Mouse (Mus musculus): Measurements from ENCODE around the gene Abca7.
"Not testable (repeated sequence)": the region's sequence is repeated elsewhere in the genome, so short reads cannot be mapped to it uniquely, and the experiment has no call there.

Abca7 gene

DNA sequence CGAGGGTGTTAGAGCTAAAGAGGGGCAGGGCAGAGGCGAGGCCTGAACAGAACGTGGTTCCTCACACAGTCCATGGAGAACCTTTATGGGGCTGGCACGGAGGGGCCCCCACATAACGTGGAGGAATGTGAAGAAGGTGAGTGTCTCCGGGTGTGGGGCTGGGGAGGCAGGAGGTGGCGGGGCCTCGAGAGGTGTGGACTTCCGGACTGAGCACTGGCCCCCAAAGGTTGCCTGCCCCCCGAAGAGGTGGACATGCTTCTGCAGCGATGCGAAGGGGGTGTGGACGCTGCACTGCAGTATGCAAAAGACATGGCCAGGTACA is 25.0 kb downstream of the Abca7 start:
- peak; percentile 35 for DNase-seq (ENCODE audit: low read depth)

DNA sequence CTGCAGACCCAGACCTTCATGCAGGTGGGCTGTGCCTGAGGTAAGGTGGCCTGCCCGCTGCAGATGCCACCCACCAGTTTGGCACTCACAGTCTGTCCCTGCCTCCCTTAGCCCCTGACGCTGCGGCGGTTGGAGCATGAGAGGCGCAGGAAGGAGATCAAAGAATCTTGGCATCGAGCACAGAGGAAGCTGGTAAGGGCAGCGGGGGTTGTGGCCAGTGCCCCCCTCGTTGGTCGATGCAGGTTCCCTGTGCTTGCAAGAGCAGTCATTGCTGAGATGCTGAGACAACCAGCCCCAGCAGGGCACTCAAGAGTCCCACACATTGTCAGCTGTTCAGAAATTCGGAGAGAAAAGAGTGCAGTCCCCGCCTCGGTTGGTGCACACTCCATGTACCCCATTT is 25.9 kb downstream of the Abca7 start:
- DNase-seq (ENCODE audit: low read depth) = peak; percentile 74

DNA sequence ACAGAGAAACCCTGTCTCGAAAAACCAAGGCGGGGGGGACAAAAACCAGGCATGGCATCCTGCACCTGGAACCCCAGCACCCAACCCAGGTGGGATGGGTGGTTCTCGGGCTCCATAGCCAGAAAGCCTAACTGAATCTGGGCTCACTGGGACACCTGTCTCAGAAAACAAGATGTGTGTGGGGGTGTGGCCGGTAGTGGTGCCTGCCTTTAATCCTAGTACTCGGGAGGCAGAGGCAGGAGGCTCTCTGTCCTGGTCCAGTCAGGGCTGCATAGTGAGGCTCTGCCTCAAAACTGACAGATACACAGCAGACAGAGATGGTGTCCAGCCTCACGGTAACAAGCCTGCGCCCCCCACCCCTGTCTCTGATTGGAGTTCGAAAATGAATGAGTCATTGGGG is 26.5 kb downstream of the Abca7 start:
- DNase-seq (ENCODE audit: low read depth) = peak; percentile 56

DNA sequence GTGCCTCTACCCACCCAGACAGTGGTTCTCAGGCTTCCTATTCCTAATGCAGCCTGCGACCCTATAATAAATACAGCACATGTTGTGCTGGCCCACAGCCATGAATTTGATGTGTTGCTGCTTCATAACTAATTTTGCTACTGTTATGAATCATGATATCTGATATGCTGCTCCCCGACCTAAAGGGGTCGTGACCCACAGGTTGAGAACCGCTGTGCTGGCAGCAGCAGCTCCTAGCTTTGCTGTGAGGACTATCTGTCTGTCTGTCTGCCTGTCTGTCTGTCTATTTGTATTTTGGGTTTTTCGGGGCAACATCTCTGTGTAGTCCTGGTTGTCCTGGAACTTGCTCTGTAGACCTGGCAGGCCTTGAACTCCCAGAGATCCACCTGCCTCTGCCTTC is 27.5 kb downstream of the Abca7 start:
- DNase-seq (ENCODE audit: low read depth) = no peak

DNA sequence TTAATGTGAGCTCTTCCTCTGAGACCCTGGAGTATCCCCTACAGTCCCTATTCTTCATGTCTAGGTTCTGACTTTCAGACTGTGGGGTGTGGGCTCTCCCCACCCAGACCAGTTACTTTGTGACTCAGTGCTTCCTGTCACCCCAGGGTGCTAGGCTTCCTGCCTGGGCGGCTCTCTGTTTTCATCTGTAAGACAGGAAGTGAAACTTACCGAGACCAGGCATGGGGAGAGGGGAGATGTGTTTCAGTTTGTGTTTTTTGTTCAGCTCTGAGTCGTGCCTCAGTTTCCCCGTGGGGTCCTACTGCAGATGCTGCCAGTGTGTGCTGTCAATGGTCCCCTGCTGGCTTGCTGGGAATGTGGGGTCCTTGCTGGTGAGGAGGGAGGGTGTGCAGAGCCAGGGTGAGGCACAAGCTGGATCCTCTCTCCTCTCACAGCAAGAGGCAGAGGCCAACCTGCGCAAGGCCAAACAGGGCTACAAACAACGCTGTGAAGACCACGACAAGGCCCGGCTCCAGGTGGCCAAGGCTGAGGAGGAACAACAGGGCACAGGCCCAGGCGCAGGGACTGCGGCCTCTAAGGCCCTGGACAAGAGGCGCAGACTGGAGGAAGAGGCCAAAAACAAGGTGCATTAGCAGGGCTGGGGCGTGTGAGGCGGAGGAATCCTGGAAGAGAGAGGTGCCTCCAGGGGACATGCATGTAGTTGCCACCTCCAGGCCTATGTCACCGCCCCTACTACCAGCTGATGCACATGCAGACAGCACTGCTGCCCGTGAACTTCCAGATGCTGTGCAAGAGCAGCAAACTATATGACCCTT is 28.1 kb downstream of the Abca7 start:
- peak; percentile 92 for DNase-seq (ENCODE audit: low read depth)

DNA sequence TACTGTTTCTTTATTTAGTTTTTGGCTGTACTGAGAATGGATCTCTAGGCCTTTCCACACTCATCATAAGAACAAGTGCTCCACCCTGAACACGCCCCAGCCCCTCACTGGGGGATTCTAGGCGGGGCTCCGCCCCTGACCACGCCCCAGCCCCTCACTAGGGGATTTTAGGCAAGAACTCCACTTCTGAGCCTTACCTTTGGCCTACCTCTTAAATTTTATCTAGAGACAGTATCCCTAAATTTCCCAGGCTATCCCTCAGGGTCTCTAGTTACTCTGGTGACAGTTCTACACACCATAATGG is 28.7 kb downstream of the Abca7 start:
- DNase-seq (ENCODE audit: low read depth) = peak; percentile 58

DNA sequence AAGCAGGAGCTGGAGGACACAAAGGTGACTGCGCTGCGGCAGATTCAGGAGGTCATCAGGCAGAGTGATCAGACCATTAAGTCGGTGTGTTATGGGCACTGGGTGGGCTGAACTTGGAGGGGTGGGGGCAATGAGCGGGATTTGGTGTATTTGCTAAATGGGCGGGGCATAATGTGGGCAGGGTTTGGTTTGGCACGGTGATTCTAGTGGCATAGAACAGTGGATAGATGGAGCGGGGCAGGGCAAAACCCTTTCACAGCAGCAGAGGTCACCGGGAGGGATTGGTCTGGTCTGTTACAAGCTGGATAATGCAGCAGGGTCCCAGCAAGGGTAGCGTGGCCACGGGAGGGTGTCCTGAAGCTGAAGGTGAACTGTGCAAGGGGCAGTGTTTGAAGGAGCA is 29.2 kb downstream of the Abca7 start:
- DNase-seq (ENCODE audit: low read depth) = no peak

DNA sequence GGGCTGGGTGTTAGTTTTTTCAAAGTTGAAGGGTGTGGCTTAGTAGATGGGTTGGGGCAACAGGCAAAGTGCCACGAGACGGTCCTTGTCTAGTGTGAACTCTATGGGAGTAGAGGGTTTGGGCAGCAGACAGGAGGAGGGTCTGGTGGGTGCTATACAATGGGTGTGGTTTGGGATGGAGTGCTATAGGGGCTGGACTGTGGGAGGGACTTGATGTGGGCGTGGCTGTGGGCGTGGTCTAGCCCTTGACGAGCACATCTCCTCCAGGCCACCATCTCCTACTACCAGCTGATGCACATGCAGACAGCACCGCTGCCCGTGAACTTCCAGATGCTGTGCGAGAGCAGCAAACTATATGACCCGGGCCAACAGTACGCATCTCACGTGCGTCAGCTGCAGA is 29.6 kb downstream of the Abca7 start:
- DNase-seq (ENCODE audit: low read depth) = peak; percentile 75

DNA sequence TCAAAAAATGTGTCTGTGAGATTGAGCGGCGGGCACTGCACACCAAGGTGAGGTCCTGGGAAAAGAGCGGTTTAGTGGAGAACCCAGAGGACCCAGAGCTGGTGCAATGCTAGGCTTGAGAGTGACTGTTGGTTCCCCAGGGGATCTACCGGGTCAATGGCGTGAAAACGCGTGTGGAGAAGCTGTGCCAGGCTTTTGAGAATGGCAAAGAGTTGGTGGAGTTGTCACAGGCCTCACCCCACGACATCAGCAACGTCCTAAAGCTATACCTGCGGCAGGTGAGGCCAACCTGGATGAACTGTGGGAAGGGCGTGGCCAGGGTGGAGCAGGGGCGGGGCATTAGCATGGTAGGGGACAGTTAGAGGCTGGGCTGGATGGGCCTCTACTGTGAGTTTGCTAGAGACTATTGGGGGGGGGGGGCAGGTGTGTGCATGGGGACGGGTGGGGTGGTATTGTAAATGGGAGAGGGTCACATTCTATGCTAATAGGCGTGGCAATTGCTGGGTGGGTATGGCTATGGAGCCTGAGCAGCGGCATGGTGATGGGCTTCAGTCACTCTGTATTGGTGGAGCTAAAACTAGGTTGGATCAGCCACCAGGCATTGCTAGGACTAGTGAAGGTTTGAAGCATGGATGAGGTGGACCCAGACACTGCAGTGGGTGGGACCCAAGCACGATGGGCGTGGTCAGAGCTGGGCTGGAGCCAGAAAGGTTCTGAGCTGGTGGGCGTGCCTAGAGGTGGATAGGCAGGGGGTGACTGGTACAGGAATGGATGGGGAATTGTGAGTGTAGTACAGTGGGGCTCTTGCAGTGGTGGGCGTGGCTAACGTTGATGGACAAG is 31.6 kb downstream of the Abca7 start:
- no peak for DNase-seq (ENCODE audit: low read depth)

DNA sequence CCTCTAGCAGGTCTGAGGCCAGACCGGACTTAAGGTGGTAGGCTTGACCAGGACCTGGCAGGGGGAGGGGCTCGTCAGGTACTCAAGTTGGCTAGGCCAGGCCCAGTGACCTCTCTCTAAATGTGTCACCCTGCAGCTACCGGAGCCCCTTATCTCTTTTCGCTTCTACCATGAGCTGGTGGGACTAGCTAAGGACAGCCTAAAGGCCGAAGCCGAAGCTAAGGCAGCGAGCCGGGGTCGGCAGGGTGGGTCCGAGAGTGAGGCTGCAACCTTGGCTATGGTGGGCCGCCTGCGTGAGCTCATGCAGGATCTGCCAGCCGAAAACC is 32.2 kb downstream of the Abca7 start:
- no peak for DNase-seq (ENCODE audit: low read depth)

DNA sequence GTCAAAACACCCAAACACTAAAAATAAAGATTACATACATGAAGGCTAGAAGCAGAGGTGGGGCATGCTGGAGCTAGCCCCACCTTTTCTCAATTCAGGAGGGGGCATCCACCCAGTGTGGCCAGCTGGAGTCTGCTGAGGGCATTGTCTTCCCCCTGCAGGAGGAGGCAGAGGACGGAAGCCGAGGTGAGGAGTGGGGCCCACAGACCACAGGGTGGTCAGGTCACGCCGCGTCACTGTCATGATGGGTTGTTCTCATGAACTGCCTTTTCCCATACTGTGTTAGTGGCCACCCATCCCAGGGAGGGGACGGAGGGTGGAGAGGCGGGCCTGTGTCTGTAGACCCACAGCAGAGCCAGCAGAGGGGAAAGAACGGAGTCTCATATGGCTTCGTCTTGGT is 33.9 kb downstream of the Abca7 start:
- no peak for DNase-seq (ENCODE audit: low read depth)

DNA sequence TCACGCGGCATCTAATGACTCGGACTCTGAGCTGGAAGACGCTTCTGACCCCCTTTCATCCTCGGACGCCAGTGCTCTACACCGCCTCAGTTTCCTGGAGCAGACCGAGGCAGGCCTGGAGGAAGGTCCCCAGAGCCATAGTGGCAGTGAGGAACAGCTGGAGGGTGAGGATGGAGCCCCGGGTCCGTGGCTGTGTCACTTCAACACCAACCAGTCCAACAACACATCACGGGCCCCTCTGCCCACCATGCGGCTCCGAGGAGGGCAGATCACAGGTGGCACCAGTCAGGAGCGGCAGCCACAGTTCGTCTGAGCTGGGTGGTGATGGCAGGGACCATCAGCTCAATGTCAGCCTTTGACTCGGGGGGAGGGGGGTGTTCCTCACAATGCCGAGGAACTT is 34.4 kb downstream of the Abca7 start:
- no peak for DNase-seq (ENCODE audit: low read depth)

DNA sequence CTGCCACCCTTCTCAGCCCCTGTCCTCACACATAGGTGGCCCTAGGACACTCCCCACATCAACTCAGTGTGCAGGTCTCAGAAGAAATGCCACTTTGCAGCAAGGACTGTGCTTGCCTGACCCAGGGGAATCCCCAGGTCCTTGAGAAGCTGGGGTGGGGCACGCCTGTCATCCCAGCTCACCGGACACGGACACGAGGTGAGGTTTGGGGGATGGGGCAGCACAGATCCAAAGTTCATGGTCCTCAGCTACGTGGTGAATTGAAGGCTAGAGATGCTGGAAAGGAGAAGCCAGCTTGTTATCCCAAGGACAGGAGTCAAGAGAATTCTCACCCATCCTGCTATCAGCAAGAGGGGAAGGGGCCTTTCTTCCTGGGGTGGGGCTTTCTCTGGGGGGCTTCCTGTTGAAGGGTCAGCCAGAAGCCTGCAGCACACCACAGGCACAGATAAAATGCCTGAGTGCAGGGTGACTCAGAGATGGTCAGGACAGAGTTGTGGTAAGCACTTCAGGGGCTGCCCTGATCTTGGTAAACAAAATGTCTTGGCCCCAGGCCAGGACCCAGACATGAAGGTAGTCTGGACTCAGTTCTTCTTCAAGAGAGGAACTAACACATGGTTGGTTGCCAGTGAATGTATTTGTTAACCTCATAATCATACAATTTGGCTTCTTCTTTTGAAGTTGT is 36.6 kb downstream of the Abca7 start:
- peak; percentile 78 for DNase-seq (ENCODE audit: low read depth)

DNA sequence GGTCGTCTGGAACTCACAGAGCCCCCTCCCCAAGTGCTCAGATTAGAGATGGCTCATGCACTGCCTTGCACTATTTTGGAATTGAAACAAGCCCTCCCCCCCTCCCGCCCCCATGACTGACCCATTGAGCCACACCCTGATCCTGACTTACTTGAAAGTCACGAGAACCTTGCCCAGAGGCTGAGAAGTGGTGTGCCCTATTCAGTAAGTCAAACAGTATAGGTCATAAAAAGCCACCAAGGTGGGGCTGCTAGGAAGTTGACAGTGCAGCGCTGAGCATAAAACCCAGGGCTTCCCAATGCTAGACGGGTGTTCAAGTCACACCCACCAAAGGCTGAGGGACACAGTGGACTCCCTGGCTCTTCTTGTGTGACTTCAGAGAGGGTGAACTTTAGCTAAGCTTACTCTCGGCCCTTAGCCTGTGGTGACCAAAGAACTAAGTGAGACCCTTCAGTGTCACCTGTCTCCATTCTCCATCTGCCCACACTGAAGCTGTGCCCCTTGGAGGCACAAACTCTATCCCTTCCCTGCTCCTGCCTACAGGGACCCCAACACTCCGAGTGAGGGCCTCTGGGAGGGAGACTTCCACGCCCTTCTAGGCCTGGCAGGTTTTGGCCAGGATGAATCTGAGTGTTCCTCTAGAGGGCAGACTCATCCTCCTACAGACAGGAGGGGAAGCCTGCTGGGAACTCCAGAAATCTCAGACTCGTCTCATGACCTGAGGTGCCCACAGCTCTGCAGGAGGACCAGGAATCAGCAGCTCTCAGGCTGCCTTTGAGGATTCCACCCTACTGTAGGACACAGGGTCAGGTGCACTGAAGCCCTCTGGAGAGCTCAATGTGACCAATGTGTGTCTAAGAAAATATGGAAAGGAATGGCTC is 37.5 kb downstream of the Abca7 start:
- DNase-seq (ENCODE audit: low read depth) = peak; percentile 64

DNA sequence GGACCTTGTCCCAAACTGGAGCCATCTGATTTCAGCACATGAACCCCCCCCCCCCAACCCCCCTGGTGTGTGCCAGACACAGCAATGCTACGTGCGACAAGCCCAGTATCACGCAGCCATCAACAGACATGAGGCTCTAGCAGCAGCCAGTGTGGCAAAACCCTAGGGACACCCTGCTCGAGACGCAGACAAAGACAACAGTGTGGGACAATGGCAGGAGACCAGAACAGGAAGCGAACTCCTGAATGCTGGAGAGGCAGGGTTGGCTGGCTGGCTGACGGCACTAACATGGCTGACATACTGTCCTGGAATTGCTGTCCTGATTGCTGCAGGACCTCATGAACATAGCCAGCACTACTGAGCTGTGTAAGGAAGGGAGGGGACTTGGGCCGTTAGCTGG is 38.9 kb downstream of the Abca7 start:
- no peak for DNase-seq (ENCODE audit: low read depth)

DNA sequence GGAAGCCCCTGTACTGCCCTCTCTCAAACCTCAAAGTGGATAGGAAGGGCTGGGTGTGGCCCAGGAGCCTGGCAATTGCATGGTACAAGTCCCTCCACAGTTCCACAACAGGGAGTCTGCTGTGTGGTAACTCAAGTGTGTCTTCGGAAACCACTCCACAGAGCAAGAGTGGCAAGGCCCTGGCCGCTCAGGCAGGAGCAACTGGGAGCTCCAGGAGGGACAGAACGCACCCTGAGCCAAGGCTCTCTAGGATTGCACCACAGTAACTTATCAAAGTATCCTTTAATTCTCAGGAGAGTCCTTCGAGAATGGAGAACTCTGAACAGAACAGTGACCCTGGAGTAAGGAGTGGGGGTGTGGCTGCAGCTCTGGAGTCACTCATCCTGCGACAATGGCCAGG is 39.4 kb downstream of the Abca7 start:
- DNase-seq (ENCODE audit: low read depth) = no peak

DNA sequence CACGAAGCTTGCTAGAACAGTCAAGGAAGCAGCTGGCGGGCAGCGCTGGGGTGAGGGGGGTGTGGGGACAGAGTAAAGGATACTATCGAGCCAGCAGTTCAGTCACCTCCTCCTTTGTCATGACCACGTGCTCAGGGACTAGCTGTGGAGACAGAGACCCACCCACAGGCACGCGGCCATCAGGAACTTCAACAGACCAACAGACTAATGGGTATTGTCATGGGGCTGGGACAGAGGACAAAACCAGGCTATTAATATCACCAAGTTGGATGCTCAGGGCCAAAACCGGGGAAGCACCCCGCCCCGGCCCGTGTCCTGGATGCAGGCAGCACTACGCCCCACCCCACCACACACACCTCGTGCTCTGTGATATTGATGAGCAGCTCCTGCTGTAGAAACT is 40.5 kb downstream of the Abca7 start:
- no peak for DNase-seq (ENCODE audit: low read depth)

DNA sequence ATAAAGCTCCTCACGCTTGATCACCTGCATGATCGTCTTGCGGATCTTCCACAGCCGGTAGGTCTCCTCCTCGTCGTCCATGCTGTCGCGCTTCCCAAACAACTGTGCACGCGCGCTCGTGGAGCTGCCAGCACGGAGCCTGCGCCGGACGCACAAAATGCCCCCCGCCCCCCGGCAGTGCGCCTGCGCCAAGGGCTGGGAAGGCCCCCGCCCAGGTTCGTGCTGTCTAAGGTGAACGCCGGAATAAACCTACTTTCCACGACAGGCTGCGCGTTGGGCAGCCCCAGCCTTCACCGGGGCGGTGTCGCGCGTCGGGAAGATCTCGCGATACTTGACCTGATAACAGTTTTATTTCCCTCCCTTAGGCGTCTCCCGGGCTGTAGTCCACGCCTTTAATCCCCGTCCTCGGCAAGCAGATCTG is 43.3 kb downstream of the Abca7 start, which contains the start of gene Polr2e:
TSS of gene Polr2e (minus strand) at position 237 of the 421 bp plus-strand sequence.
- DNase-seq (ENCODE audit: low read depth) = peak; percentile 99

DNA sequence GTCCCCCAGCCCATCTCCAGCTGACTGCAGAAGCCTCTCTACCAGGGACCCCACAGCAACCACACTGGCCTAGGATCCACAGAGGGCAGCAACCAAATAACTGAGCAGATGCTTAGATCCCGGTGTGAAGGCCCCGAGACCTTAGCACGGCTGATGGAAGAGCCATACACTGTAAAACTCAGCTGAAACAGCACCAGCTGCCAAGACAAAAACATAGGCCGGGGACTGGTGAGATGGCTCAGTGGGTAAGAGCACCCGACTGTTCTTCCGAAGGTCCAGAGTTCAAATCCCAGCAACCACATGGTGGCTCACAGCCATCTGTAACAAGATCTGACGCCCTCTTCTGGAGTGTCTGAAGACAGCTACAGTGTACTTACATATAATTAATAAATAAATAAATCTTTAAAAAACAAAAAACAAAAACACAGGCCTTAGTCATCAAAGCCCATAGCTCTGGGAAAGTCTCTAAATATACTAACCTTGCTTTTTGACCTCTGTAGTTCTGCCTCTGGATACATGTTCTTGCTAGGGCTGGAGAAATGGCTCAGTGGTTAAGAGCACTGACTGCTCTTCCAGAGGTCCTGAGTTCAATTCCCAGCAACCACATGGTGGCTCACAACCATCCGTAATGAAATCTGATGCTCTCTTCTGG is 45.2 kb downstream of the Abca7 start:
- not testable (repeated sequence) for DNase-seq (ENCODE audit: low read depth)

DNA sequence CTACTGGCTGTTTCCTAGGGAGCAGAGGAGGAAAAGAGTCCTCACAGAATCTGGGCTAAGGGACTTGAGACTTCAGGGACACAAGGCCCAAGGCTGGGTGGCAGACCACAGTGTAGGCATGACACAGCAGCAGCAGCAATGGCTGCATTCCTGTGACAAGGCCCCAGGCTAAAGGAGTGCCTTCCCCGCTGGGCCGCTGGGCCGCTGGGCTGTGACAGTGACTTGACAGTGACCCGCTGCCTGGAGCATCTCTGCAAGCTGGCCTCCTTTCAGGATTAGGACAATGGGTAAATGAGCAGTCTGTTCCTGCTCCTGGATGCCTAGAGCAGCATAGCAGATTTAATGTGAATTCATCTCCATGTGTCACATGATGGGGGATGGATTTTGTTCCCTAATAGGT is 47.8 kb downstream of the Abca7 start:
- DNase-seq (ENCODE audit: low read depth) = no peak

DNA sequence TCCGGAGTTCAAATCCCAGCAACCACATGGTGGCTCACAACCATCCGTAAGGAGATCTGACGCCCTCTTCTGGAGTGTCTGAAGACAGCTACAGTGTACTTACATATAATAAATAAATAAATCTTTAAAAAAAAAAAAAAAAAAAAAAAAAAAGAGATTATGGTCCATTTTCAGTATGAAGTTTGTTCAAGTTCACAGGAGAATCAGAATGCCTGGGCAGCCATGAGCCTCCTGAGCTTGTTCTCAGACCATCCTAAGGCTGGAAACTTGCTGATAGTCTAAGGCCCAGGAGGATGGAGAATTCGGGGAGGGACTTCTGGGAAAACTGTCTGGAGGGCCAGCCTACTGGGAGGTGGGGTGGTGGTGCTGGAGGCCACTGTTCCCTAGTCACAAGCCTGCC is 49.1 kb downstream of the Abca7 start:
- not testable (repeated sequence) for DNase-seq (ENCODE audit: low read depth)

DNA sequence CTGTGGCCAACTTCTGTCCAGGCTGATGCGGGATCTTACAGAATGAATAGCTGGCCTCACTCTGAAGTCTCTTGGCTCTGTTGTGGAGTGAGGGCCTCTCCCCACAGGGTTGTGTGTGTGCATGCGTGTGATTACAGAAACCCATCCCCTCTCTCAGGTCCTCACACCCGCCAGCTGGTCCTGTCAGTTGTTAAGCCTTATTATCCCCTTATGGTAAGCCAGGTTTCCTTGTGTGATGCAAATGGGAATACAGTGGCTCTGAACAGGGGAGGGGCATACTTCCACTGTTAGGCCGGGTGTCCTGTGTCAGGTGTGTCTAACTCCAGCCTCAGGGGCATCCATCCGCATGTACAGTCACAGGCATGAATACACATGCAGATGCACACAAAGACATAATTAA is 49.5 kb downstream of the Abca7 start:
- no peak for DNase-seq (ENCODE audit: low read depth)

Data from induced T-regulatory cell, adult 2 months (primary cell).